Mouse (Mus musculus): ENCODE data around the gene Prss42. TPM values are rescaled to one million over a fixed set of nuclear protein-coding genes. Genes with fewer than 3 reads are reported as not detected.
A peak's percentile ranks its signal among the peaks of the same experiment; 100 is the strongest.

Prss42 gene
- polyA plus RNA-seq, 1 experiment from 2014 or later: not detected

- H3K36me3 ChIP-seq (ENCODE audit: control insufficient read depth, insufficient read depth, low read length): no peaks in the 10 kb centered on the region
- no peak overlapping the region for H3K9ac ChIP-seq (ENCODE audit: low read length)
- H3K27me3 ChIP-seq (replicated peaks; ENCODE audit: control insufficient read depth, insufficient read depth, low read length): 0 out of 2 replicates have a peak, but pooled peaks cover 5% of the 10 kb centered on the region
- WGBS: 62% methylated on average over 5 of the region's 5 CpGs
- no peaks in the 10 kb centered on the region for H3K9me3 ChIP-seq (replicated peaks; ENCODE audit: control insufficient read depth, low read length)
- no peak overlapping the region for H3K27ac ChIP-seq (ENCODE audit: low read depth, low read length)
- H3K4me1 ChIP-seq (ENCODE audit: control insufficient read depth, insufficient read depth, low read length): peaks cover 3% of the 10 kb centered on the region; the same call in 1 of the 2 replicates
- H3K4me3 ChIP-seq (ENCODE audit: low read depth, low read length): no peak overlapping the region
- no peak for ATAC-seq
- H3K4me2 ChIP-seq (ENCODE audit: low read length): no peak overlapping the region
- no peak for DNase-seq (ENCODE audit: low spot score)
These were observed 18.6 kb upstream of the Prss42 start for GRCm38 (mm10) chr9:110779242-110779913.

DNA sequence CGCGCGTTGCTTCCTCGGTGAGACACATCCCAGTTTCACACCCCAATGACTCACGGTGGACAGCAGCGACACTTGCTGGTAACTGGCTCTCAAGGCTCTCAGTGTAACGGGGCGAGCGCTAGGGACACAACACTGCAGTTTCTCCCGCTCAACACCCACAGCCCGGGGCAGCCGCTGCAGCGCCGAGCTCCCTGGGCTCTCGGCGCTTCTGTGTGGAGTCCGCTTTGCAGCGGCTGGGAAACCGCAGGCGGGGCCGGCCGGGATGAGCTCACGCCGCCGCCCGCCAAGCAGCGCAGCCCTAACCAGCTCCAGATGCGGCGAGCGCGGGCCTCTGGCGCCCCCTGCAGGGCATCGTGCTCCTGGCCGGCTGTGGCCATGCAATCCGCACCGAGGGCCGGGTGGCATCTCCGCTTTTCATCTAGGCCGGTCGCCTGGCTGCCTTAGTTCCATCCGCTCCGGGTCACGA is 16.7 kb upstream of the Prss42 start:
- ATAC-seq (peak; percentile 98), DNase-seq (ENCODE audit: low spot score) (peak; percentile 93)
- Histone ChIP-seq H3K36me3 (ENCODE audit: control insufficient read depth, insufficient read depth, low read length) (no peaks in the 10 kb centered on the region), H3K4me3 (ENCODE audit: low read depth, low read length) (peak overlapping the region; percentile 37), H3K27ac (ENCODE audit: low read depth, low read length) (peak overlapping the region; percentile 55; the same call in 1 of the 2 replicates), H3K9me3 (replicated peaks; ENCODE audit: control insufficient read depth, low read length) (no peaks in the 10 kb centered on the region), H3K4me2 (ENCODE audit: low read length) (peak overlapping the region; percentile 71), H3K4me1 (ENCODE audit: control insufficient read depth, insufficient read depth, low read length) (peaks cover 3% of the 10 kb centered on the region; the same call in 1 of the 2 replicates), H3K9ac (ENCODE audit: low read length) (peak overlapping the region; percentile 71), H3K27me3 (replicated peaks; ENCODE audit: control insufficient read depth, insufficient read depth, low read length) (0 out of 2 replicates have a peak, but pooled peaks cover 5% of the 10 kb centered on the region)
- under 1% methylated on average over 37 of the region's 43 CpGs for WGBS

GRCm38 (mm10) chr9:110781731-110782130 is 16.2 kb upstream of the Prss42 start:
- H3K36me3 ChIP-seq (ENCODE audit: control insufficient read depth, insufficient read depth, low read length): no peaks in the 10 kb centered on the region
- DNase-seq (ENCODE audit: low spot score) (peak; percentile 77), ATAC-seq (peak; percentile 74)
- WGBS: 1% methylated on average over 23 of the region's 23 CpGs
- H3K27ac ChIP-seq (ENCODE audit: low read depth, low read length): peak overlapping the region; percentile 55; the same call in 1 of the 2 replicates
- H3K27me3 ChIP-seq (replicated peaks; ENCODE audit: control insufficient read depth, insufficient read depth, low read length): 0 out of 2 replicates have a peak, but pooled peaks cover 5% of the 10 kb centered on the region
- peak overlapping the region; percentile 71 for H3K4me2 ChIP-seq (ENCODE audit: low read length)
- peak overlapping the region; percentile 71 for H3K9ac ChIP-seq (ENCODE audit: low read length)
- H3K4me3 ChIP-seq (ENCODE audit: low read depth, low read length): peak overlapping the region; percentile 37
- no peaks in the 10 kb centered on the region for H3K9me3 ChIP-seq (replicated peaks; ENCODE audit: control insufficient read depth, low read length)
- H3K4me1 ChIP-seq (ENCODE audit: control insufficient read depth, insufficient read depth, low read length): peaks cover 3% of the 10 kb centered on the region; the same call in 1 of the 2 replicates

GRCm38 (mm10) chr9:110783611-110784010 is 14.4 kb upstream of the Prss42 start:
- Histone ChIP-seq H3K9me3 (replicated peaks; ENCODE audit: control insufficient read depth, low read length) (no peaks in the 10 kb centered on the region), H3K9ac (ENCODE audit: low read length) (no peak overlapping the region), H3K36me3 (ENCODE audit: control insufficient read depth, insufficient read depth, low read length) (no peaks in the 10 kb centered on the region), H3K4me3 (ENCODE audit: low read depth, low read length) (no peak overlapping the region), H3K27ac (ENCODE audit: low read depth, low read length) (no peak overlapping the region), H3K4me1 (ENCODE audit: control insufficient read depth, insufficient read depth, low read length) (peaks cover 3% of the 10 kb centered on the region; the same call in 1 of the 2 replicates), H3K27me3 (replicated peaks; ENCODE audit: control insufficient read depth, insufficient read depth, low read length) (0 out of 2 replicates have a peak, but pooled peaks cover 5% of the 10 kb centered on the region), H3K4me2 (ENCODE audit: low read length) (no peak overlapping the region)
- WGBS: 66% methylated on average over 1 of the region's 1 CpGs
- ATAC-seq: no peak
- no peak for DNase-seq (ENCODE audit: low spot score)

- Histone ChIP-seq H3K9ac (ENCODE audit: low read length) (no peak overlapping the region), H3K9me3 (replicated peaks; ENCODE audit: control insufficient read depth, low read length) (no peaks in the 10 kb centered on the region), H3K27ac (ENCODE audit: low read depth, low read length) (no peak overlapping the region), H3K36me3 (ENCODE audit: control insufficient read depth, insufficient read depth, low read length) (no peaks in the 10 kb centered on the region), H3K27me3 (replicated peaks; ENCODE audit: control insufficient read depth, insufficient read depth, low read length) (no peaks in the 10 kb centered on the region), H3K4me1 (ENCODE audit: control insufficient read depth, insufficient read depth, low read length) (no peaks in the 10 kb centered on the region), H3K4me2 (ENCODE audit: low read length) (no peak overlapping the region), H3K4me3 (ENCODE audit: low read depth, low read length) (no peak overlapping the region)
- WGBS: 88% methylated on average over 3 of the region's 3 CpGs
- DNase-seq (ENCODE audit: low spot score) (no peak), ATAC-seq (no peak)
These were observed 9.8 kb upstream of the Prss42 start for GRCm38 (mm10) chr9:110788169-110788568.

DNA sequence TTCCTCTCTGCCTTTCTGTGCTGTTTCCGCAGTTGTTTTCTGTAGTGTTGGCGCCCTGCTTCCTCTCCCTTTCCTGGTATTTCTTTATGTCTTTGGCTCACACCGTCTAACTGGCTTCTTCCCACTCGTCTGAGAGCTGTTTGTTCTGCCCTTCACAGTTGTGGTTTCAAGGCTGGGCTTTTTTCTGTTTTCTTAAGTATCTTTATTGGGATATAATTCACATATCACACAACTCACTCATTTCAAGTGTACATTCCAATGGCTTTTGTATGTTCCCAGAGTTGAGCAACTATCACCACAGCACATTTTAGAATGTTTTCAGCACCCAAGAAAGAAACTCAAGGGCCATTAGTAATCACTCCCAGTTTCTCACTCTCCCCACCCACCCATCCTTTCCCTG is 7.5 kb upstream of the Prss42 start:
- no peak overlapping the region for H3K4me3 ChIP-seq (ENCODE audit: low read depth, low read length)
- H3K27ac ChIP-seq (ENCODE audit: low read depth, low read length): no peak overlapping the region
- WGBS: 78% methylated on average over 4 of the region's 4 CpGs
- no peak overlapping the region for H3K4me2 ChIP-seq (ENCODE audit: low read length)
- H3K9me3 ChIP-seq (replicated peaks; ENCODE audit: control insufficient read depth, low read length): no peaks in the 10 kb centered on the region
- H3K27me3 ChIP-seq (replicated peaks; ENCODE audit: control insufficient read depth, insufficient read depth, low read length): no peaks in the 10 kb centered on the region
- no peak for ATAC-seq
- H3K4me1 ChIP-seq (ENCODE audit: control insufficient read depth, insufficient read depth, low read length): no peaks in the 10 kb centered on the region
- DNase-seq (ENCODE audit: low spot score): no peak
- H3K9ac ChIP-seq (ENCODE audit: low read length): no peak overlapping the region
- no peaks in the 10 kb centered on the region for H3K36me3 ChIP-seq (ENCODE audit: control insufficient read depth, insufficient read depth, low read length)

- WGBS: 88% methylated on average over 10 of the region's 10 CpGs
- DNase-seq (ENCODE audit: low spot score) (no peak), ATAC-seq (no peak)
- H3K4me2 ChIP-seq (ENCODE audit: low read length): no peak overlapping the region
- no peaks in the 10 kb centered on the region for H3K9me3 ChIP-seq (replicated peaks; ENCODE audit: control insufficient read depth, low read length)
- no peak overlapping the region for H3K27ac ChIP-seq (ENCODE audit: low read depth, low read length)
- no peak overlapping the region for H3K9ac ChIP-seq (ENCODE audit: low read length)
- H3K27me3 ChIP-seq (replicated peaks; ENCODE audit: control insufficient read depth, insufficient read depth, low read length): no peaks in the 10 kb centered on the region
- no peak overlapping the region for H3K4me3 ChIP-seq (ENCODE audit: low read depth, low read length)
- no peaks in the 10 kb centered on the region for H3K36me3 ChIP-seq (ENCODE audit: control insufficient read depth, insufficient read depth, low read length)
- H3K4me1 ChIP-seq (ENCODE audit: control insufficient read depth, insufficient read depth, low read length): no peaks in the 10 kb centered on the region
These were observed 953 bp upstream of the Prss42 start for GRCm38 (mm10) chr9:110797013-110797412.

- H3K4me3 ChIP-seq (ENCODE audit: low read depth, low read length): no peak overlapping the region
- no peak for DNase-seq (ENCODE audit: low spot score)
- H3K4me2 ChIP-seq (ENCODE audit: low read length): no peak overlapping the region
- 91% methylated on average over 8 of the region's 8 CpGs for WGBS
- no peak overlapping the region for H3K27ac ChIP-seq (ENCODE audit: low read depth, low read length)
- H3K36me3 ChIP-seq (ENCODE audit: control insufficient read depth, insufficient read depth, low read length): no peaks in the 10 kb centered on the region
- H3K4me1 ChIP-seq (ENCODE audit: control insufficient read depth, insufficient read depth, low read length): no peaks in the 10 kb centered on the region
- ATAC-seq: no peak
- H3K9ac ChIP-seq (ENCODE audit: low read length): no peak overlapping the region
- no peaks in the 10 kb centered on the region for H3K27me3 ChIP-seq (replicated peaks; ENCODE audit: control insufficient read depth, insufficient read depth, low read length)
- H3K9me3 ChIP-seq (replicated peaks; ENCODE audit: control insufficient read depth, low read length): no peaks in the 10 kb centered on the region
These were observed 3.0 kb downstream of the Prss42 start for GRCm38 (mm10) chr9:110800834-110801479.

GRCm38 (mm10) chr9:110803294-110803693 is 5.3 kb downstream of the Prss42 start:
- H3K4me3 ChIP-seq (ENCODE audit: low read depth, low read length): no peak overlapping the region
- no peak overlapping the region for H3K27ac ChIP-seq (ENCODE audit: low read depth, low read length)
- H3K27me3 ChIP-seq (replicated peaks; ENCODE audit: control insufficient read depth, insufficient read depth, low read length): no peaks in the 10 kb centered on the region
- H3K4me2 ChIP-seq (ENCODE audit: low read length): no peak overlapping the region
- 77% methylated on average over 4 of the region's 4 CpGs for WGBS
- DNase-seq (ENCODE audit: low spot score): no peak
- ATAC-seq: no peak
- no peaks in the 10 kb centered on the region for H3K36me3 ChIP-seq (ENCODE audit: control insufficient read depth, insufficient read depth, low read length)
- no peaks in the 10 kb centered on the region for H3K4me1 ChIP-seq (ENCODE audit: control insufficient read depth, insufficient read depth, low read length)
- no peaks in the 10 kb centered on the region for H3K9me3 ChIP-seq (replicated peaks; ENCODE audit: control insufficient read depth, low read length)
- H3K9ac ChIP-seq (ENCODE audit: low read length): no peak overlapping the region

Measured in forebrain, embryonic 14.5 days (tissue).